Mouse (Mus musculus) right cerebral cortex, postnatal 10 days (tissue): ENCODE results near the gene Arl4c.
A peak's percentile ranks its signal among the peaks of the same experiment; 100 is the strongest.

ENCODE experiments used
- DNase-seq, 2 experiments: peaks; one replicate each; pipeline ENCODE4 v3.0.0; 2021; ENCODE audit warnings: low spot score in 2 of 2

Gene Arl4c

DNA sequence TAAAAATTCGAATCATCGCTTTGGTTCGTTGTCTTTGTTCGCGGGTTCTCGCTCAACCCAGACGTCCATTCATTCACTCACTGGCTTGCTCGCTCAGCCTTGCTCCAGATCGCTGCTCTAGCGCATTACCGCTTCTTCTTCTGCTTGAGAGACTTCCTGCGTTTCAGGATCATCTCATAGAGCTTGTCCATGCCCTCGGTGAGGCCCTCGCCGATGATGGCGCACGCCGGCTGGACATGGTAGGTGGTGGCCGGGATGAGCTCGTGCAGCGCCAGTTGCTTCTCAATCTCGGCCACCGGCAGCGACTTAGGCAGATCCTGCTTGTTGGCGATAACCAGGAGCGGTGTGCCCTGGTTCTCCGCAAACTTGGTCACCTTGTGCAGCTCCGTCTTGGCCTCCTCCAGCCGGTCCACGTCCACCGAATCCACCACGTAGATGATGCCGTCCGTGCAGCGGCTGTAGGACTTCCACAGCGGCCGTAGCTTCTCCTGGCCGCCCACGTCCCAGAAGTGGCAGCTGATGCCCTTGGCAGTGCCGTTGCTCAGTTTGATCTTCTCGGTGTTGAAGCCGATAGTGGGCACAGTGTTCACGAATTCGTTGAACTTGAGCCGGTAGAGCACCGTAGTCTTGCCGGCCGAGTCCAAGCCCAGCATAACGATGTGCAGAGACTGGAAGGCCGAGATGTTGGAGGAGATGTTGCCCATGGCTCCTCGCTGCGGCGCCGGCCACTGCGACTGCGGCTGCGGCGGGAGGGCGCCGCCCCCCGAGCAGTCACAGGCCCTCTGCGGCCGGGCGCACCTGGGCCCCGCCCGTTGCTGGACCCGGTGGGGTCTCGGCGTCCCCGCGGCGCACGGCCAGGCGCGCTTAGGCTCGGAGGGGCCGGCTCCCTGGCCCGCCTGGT is 810 bp downstream of the Arl4c start:
- peak; percentile 57 to 67 for DNase-seq

DNA sequence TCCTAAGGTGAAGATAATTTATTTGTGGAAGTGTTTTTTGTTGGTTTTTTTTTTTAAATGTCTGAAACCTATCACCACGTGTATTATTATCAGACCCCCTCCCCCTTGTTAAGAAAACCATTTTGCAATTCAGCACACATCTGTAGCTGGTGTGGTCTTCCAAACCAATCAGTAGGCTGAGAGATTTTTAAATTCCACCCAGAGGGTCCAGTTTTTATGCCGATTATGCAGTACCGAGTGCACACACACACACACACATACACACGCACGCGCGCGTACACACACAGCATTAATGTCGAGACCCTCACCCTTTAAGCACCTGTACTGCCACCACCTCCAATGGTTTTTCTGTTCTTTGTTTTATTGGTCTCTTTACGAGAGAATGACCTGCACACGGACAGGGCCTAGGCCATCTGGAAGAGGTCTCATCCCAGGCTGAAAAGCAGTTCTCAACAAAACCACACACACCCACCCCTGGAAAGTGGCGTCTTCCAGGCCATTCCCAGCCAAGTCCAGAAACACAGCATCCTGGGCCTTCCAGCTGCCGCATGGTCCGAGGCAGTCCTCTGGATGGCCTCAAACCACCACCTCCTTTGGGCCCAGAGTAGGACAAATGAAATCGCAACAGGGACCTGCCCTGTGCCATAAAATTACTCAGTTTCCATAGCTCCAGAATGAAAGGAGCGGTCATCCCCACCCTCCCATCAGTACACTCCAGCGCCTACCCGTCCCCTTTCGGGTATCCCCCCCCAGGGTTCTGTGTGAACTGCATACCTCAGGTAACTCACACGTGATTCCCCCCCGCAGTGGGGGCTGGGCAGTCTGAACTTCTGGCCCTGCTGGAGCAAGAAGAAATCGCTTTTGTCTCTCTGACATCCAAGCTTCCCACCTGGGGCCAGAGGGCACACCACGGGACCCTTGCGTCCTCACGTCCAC is 1.9 kb downstream of the Arl4c start:
- peak; percentile 67 to 71 for DNase-seq

DNA sequence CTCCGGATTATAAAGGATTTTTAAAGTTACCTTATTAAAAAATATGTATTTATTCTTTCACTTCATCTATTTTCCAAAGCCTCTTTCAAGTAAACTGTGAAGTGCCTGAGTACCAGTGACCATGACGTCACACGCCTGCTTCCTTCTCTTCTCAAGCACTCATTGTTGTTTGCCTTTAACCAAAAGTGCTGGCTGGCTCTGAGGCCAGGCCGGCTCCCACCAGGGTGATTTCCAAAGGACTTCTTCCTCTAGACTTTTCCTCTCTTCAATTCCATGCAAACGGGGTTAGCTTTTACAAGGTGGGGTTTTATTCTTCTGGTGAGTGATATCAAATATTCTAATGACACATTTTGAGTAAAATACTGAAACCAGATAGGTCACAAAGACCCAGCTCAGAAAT is 2.6 kb downstream of the Arl4c start:
- peak; percentile 76 to 77 for DNase-seq

DNA sequence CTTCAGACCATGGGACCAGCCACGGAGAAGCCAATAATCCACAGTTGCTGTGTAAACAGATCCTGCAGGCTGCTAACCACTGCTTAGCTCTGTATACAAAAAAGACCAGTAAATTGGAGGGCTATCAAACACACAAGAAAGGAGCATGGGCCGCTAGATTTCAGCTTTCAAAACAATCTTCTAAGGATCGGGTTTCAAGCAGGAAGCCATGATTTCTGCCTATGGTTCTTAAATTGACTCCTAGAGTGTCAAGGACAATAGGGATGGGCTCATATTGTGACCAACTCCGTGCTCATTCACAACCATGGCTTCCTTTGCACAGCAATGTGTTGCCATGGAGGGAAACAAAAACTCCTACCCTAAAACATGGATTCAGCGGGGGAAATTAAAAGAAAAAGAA is 3.1 kb downstream of the Arl4c start:
- DNase-seq, result no peak

DNA sequence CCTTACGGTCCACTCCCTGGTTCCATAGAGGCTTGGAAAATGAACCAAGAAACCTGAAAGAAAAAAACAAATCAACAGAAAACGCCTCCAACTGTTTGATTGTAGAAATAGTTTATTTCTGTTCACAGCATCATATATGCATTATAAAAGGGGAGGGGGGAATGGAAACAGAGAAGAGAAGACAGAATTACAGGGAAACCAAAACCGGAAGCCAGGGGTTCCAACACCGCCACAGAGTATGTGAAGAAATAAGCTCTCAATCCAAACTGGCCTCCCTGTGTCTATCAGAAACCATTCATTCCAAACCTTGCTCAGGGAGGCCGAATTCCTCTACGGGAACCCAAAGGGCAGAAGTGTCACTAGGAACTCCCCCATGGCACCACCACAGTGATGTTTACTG is 3.9 kb downstream of the Arl4c start:
- DNase-seq, result no peak

DNA sequence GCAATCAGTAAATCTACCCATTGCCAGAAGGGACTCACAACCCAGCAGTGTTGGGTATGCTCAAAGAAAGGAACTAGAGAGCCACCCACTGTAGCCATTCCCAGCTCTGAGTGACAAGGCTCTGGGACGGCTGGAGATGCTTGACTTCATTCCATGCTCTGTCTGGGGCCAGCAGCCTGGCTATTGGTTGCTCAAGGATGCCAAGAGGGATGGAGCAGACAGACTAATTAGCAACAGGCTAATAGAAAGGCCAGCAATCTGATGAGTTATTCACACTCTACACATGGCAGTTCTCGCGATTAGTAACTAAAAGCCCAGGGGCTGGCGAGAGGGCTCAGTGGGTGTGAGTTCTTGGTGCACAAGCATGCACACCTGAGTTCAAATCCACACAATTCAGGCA is 5.6 kb downstream of the Arl4c start:
- peak in 1 of 2 experiments; percentile 58 for DNase-seq

DNA sequence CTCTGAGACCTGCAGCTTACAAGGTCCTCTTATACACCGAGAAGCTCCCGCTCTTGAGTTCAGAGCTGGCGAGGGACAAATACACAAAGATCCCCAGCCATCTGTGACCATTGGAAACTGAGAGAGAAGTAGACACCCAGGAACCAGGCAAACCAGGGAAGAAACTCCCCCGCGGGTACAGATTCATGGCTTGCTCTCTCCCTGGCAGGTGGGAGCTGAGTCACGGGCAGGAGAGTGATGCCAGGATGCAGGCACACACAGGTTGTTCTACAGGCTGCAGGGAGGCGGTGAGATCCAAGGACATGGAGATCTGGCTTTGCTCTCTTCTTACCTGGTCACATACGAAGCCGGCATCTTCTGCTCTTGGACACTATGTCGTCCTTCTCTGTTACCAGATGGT is 7.7 kb downstream of the Arl4c start:
- no peak for DNase-seq

DNA sequence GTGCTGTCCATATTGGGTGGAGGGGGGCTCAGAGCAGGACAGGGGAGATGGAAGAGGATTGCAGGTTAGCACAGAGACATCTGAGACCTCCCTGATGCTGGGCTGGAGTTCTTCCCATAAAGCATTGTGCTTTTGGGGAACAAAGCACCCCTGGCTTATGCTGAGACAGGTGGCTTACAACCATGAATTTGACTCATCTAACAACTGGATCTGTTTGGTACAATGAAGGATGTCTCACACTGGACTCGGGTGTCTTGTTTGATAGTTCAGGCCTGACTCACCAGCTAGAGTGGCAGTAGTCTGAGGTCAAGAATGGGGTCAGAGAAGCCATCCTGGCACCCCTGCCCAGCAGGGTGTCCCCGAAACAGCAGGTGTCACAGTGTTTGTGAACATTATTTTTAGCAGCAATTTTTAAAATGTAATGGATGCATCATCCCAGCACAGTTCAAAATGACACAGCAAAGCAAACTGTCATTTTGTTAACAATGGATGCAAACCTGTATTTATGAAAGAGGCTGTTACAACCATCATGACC is 9.7 kb downstream of the Arl4c start:
- DNase-seq, result no peak

DNA sequence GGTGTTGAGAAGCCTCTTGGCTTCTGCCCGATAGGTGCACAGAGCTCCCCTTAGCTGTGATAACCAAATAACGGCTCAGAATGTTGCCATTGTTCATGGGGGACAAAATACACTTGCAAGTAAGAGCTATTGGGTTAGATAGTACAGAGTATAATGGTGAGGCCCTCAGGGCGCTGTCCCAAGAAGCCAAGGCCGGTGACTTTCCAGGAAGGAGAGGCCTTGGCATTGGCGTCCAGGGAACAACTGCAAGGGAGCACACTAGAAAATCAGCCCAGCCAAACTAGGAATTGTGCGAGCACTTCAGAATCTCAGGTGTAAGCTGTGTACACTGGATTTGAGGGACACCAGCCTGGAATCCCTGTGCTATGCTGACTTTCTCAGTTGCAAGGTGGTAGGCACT is 11.4 kb downstream of the Arl4c start:
- DNase-seq, result no peak

DNA sequence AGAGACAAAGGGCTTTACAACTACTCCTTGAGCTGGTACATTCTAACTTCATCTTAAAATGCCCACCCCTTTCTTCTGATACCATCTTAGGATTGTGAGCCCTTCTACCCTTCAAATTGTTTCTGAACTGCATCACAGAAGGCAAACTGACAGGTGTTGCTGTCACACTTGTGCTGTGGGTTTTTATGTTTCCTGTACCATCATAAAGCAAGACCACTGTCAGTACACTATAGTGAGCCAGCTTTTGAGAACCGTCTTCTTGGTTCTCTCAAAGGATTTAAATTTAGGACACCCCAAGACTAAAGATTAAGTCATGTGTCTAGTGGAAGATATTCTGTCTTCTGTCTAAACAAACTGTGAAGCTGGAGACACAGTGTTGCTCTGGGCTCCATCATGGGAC is 17.3 kb downstream of the Arl4c start:
- DNase-seq, result no peak

DNA sequence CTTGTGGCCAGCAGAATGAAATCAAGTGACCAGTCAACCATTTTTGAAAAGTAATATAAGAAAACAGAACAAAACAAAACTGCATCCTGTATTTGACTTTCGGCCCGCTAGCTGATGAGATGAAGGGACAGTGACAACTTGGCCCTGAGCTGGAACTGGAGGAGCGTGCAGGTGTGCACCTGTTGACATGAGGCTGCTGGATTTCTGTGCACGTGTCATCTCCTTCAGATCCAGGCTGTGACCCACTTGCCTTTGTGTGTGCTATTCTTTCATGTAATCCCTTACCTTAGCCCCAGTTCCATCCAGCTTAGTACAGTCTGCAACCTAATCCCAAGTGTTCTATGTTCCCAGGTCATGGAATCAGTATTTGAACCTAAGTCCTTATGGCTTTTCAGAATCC is 20.4 kb downstream of the Arl4c start:
- no peak for DNase-seq

DNA sequence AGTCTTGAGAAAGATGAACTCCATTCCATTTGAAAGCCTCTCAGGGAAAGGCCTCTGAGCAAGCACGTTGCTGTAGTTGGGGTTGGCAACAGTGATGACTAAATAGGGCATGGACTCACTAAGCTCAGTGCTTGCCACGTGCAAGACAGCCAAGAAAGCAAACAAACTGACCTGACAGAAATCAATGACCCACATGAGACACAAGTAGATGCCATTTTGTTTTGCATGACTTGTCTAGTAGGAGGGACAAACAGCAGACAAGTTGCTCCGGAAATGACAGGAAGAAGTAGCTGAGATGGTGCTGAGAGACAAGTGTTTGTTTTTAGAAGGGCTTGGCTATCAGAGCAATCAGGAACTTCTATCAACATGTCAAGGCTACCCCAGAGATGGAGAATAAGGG is 21.2 kb downstream of the Arl4c start:
- DNase-seq, result no peak

DNA sequence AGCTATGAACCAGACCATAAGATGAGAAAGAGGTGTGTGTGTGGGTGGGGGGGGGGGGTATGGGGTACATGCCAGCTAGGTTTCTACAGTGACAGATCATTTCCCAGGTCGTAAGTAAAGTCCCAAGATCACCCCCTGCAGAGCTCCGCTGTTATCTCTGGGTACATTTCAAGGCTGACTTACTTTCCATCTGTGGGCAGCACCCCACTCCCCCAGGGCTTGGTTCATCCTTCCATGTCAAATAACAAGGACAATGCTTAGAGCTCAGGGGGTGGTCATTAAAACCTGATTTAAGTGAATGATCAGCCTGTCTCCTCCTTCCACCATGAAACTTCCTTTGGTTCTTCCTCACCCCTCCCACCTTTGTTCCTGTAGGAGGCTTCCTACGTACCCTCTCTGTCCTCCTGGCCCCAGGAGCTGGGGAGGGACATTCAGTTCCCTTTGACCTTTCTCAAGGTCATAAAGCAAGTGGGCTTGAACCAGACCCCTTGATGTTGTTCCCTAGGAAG is 23.7 kb downstream of the Arl4c start:
- no peak for DNase-seq

DNA sequence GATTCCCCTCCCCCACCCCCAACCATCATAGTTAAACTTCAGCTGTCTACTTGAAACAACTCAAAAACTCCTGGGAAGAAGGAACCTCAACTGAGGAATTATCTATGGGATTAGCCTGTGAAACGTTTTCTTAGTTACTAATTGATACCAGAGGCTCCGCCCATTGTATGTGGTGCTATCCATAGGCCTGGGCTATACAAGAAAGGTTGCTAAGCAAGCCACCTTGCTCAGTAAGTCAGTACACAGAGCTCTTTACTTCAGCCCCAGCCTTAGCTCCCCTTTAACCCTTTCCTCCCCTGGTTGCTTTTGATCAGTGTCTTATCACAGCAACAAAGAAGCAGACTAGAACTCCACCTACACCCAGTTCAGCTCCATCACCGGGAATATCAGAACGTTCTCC is 31.2 kb downstream of the Arl4c start:
- DNase-seq, result no peak

DNA sequence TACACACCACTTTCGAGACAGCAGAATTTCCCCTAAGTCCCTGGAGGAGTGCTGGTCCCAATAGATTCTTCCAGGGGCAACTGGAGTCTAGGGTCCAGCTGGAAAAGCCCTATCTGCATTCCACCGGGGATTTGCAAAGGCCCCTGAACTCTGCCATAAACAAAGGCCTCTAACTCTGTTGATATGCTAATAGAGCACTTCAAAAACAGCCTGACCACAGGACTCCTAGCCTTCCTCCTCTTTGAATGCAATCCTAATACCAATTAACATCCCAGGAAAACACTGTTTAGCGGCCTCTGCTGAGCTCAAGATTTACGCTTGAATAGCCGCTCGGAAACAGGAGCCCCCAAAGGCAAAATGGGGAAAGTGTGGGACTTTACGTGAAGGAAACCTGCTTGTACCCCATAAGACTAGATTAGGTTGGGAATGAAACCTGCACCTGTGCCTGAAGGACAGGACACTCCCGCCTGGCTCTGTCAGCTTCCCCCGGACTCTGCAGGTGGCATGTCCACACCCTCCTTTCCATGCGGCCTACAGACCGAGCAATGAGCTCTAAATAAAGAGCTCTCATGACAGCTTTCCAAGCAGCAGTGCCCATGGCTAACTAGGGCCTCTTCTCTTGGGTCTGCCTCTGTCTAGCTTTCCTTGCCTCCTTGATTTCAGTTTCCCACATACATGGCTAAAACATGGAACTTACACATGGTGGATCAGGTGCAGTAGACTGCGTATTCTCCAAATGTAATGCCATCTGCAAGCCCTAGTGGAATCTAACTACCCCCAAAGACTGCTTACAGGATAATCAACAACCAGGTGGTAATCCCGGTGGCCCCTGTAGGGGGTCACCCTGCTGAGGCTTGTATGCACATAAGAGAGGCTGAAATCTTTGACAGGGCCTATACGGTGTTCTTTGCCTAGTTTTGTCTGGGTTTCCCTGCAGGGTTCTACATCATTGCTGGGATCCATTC is 32.9 kb downstream of the Arl4c start:
- DNase-seq, result no peak

DNA sequence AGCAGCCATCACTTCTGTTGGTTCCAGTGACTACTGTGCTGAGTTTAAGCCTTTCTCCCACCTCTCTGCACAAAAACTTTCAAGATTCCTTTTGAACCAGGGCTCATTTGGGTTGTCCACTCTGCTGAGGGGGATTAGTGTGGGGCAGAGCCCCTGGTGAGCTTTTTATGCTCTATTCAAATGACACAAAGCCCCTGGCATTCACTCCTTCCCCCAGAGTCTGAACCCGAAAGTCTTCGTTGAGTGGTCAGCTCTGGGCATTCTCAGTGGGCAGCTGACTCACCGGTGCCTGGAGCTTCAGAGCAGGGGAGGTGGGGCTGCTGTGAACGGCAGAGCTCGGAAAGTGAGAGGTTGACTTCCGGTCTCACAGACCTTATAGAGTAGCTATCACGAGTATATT is 33.7 kb downstream of the Arl4c start:
- peak; percentile 33 to 37 for DNase-seq

DNA sequence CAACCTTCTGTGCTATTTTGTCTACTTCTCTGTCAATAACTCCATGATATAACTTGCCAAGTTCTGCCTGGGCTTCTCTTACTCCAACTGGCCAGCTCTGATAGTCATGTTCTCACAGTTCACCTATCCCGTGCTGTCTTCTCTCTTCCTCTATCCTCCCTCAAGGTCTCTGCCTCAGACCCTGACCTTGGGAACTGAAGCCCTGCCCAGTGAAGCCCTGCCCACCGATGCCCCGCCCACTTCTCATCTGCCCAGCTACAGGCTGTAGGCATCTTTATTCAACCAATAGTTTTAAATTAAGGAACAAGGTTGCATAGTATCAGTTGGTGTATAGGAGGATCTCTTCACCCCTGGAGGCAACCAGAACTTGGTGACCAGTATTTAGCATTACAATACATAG is 37.4 kb downstream of the Arl4c start:
- no peak for DNase-seq

DNA sequence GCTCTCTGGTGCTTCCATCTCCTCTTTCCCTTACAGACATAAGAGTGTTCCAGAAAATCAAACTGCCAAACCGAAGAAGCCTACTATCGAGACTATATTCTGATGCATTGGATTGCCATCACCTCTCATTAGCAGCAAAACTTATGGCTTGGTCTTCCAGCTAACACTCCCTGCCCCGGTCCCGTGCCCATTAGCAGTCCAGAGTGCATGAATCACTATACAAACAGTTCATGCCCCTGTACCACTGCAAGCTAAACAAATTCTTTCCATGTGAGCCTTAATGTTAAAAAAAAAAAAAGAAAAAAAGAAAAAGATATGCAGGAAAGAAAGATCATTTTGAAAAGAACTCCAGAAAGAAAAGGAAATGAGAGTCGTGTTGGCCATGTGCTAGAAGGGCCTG is 39.3 kb downstream of the Arl4c start:
- no peak for DNase-seq

DNA sequence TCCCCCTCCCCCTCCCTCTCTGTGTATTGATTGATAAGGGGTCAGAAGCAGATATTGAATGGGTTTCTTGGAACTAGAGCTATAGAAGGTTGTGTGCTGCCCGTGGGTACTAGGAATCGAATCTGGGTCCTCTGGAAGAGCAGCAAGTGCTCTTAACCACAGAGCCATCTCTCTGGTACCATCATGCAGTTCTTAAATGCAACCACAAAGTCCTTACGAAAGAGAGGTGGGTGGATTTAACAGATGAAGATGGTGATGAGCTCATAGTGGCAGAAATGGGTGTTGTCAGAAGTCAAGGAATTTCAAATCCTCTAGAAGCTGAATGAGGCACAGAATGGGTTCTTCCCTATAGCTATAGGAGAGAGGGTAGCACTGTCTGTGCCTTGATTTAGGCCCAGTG is 40.8 kb downstream of the Arl4c start:
- no peak for DNase-seq

DNA sequence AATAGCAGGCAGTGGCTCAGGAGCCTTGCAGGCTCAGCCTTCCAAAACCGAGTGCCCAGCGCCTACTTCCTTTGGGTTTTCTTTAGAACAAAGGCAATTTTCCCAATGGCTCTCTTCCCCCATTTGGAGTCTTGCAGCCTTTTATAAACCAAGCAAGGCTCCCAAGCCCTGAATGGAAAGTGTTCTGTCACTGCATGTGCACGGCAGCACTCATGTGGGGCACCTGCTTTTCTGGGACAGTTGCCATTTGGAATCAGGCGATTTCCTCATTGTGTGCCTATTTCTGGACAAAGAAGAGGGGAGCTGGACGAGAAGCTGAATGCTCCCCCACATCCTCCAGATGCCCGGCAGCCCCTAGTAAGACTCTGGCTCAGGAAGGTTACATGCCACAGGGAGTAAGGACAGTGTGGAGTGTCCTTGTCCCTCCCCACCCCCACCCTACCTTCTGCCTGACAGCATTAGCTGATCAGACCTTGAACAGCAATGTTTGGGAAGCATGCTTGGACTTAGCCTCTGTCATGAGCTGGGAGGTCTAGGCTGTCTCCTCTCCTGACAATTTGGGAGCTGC is 43.6 kb downstream of the Arl4c start:
- peak; percentile 80 to 88 for DNase-seq

DNA sequence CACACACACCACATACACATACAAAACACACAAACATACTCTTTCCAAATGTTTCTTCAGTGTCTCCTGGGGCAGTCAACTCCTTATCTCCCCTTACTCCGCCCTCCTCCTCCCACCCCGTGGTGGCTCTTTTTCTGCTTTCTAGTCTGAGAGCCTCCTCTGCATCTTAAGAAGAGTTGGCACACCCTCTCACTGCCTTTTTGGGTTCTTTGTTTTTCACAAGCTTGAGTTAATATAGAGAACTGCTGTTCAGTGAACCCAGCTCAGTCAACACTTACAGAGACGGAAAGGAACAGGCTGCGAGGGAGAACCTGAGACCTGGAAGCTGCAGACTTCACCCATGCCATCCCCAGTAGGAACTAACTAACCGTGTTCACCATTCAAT is 45.9 kb downstream of the Arl4c start:
- DNase-seq, result peak; percentile 47 to 60
